Mouse (Mus musculus) cerebellum, adult 18-20 months (tissue): Measurements from ENCODE around the gene Etv3.
"Not testable (repeated sequence)": the region's sequence is repeated elsewhere in the genome, so short reads cannot be mapped to it uniquely, and the experiment has no call there.

ENCODE experiments used
- DNase-seq, 2 experiments: peaks; one replicate each; pipeline ENCODE4 v3.0.0; 2021

Etv3 gene

DNA sequence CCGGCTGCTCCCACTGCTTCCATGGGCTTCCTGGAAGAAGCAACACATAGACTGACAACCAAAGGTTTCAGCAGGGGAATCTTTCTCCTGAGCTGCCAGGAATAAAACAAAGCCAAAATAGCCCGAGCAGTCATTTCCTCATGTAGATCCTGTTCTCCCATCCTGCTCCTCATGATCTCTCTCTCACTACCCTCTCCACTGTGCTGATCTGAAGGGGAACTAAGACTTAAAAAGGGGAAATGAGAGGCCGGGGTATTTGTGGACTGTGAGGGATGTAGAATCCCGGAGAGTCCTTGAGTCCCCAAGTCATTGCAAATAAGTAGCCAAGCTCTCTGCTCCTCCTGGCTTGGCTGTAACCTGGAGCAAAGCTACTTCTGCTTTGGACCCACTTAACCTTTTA, 4.1 kb upstream of the Etv3 start:
- no peak for DNase-seq

DNA sequence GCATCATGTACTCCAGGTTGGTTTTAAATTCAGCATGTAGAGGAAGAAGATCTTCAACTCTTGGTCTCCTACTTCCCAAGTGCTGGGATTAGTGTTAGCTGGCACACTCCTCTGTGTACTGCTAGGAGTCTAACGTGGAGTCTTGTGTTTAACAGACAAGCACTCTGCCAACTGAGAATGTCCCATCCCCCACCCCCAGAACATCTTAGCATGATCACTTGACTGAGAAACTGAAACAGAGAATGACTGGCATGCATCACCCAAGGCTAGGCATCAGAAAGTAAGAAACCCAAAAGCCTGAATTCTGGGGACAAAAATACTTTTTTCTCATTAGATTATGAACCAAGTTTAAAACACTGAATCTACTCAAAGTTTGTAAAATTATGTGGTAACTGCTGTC, 3.4 kb upstream of the Etv3 start:
- no peak for DNase-seq

DNA sequence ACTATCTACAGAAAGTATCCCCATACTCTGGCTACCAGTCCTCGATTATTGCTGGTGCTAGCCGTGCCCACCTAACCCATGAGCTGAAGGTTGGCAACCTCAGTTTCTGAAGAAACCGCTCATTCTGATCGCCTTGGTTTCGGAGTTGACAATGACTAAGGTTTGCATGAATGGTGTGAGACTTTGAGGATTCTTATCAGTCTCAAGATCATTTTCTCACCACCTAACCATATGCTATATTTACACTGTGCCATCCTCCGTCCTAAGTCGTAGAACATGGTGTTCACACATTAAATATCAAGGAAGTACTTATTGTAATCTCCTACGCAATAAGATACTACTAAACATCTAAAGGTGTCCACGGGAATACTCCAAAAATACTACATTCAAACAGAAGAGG, 1.5 kb upstream of the Etv3 start:
- DNase-seq, result no peak

DNA sequence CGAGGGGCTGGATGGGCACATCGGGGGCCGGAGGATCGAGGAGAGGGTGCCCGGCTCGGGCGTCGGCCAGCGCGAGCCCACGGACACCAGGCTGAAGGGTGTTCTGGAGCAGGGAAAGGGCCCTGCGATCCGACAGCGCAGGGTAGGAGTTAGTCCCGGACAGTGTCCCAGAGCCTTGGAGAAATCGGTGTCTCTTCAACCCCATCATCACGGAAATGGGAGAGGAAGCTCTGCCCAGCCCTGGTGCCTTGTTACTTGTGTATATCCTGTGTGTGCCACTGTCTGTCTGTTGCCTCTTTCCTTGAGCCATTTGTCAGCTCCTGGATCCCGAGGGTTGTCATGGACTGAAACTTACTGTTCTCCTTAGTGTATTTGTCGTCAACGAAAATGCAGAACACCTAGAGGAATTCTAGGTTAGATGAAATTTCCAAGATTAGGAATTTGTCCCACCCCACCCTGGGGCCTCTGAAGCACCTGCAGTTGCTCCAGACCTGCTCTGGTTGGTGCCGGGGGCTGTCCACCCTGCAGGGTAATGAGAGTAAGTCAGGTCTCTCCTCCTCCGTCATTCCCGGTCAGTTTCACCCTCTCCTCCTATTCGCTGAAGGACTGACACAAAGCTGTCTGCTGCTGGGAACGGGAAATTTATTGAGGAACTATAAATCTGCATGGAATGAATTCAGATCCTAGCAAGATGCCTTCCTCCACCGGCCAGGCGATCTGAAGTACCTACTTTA, 797 bp downstream of the Etv3 start:
- DNase-seq, result no peak

DNA sequence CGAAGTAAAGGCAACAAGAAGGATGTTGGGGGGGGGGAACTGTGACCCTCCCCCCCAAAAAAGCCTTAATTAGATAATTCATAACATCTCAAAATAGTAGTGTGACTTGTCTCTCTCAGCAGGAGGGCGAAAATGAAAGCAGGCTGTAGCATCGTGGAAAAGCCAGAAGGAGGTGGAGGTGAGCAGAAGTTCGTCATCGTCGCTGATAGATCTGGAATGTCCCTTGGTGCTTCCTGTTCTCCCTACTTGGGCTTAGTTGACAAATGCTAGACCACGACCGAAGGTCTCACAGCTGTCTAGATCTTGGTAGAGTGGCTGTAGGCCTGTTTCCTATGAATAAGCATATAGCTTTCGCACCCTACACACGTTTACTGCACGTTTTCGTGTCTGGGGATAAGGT, 1.9 kb downstream of the Etv3 start:
- DNase-seq, result no peak

DNA sequence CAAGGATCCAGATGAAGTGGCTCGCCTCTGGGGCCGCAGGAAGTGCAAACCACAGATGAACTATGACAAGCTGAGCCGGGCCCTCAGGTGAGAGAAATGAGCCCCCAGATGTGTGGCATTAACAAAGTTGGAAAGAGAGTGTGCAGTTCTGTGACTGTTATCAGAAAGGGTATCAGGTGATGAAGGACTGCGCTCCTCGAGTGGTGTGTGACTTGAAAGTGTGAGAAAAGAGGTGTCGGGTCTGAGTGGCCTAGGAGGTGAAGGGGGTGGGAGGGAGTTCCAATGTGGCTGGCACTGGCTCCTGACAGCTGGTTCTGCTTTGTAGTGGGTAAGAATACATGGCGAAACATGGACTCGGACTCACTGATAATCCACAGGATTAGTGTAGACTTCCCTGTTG, 2.8 kb downstream of the Etv3 start:
- no peak for DNase-seq

DNA sequence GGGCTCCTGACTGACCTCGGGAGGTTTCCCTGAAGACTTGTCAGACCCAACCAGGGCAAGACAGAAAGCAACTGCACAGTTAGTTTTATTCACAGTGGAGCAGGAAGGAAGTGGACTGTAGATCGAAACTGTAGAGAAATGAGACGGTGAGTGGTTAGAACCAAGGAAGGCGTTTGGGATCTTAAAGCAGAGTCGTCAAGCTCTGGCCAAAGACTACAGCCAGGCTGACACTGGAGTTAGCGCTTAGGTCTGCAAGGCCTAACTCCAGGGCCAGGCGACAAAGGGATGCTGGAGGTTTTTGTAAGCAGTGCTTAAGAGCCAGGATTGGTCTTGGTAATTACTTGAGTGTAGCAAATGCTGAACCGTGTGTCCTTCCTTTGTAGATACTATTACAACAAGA, 3.6 kb downstream of the Etv3 start:
- no peak for DNase-seq

DNA sequence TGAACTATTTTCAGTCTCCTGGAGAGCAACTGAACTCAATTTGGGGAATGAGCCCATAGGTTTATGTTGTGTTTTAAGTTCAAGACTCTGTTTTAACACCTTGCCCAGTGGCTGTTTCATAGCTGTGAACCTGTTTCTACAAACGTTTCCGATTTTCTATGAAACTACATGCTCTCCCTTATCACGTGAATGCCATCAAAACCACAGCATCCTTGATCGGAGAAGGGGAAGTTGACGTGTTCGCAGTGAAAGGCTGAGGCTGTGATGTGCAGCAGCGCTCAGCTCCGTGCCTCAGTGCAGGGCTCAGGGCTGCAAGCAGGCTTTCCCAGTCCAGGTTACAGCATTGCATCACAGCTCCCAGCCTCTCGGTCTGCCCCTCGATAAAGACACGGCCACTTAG, 4.4 kb downstream of the Etv3 start:
- DNase-seq, result no peak

DNA sequence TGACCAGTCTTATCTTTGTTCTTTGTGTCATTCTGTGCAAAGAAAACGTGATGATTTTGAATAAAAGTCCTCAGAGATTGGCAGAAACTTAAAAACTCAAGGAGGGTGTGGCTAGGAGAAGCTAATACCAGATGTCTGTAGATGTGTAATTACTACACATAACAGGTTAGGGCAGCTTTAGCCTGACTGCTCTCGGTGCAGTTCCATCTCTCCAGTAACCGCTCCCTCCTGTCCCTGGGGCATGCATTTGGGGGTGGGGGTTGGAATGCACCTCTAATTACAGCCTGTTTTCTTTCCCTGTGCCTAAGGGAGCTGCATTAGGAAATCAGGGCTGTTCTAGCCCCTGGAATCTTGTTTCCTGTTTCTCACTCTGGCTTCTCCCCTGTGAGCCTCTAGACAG, 5.0 kb downstream of the Etv3 start:
- no peak for DNase-seq

DNA sequence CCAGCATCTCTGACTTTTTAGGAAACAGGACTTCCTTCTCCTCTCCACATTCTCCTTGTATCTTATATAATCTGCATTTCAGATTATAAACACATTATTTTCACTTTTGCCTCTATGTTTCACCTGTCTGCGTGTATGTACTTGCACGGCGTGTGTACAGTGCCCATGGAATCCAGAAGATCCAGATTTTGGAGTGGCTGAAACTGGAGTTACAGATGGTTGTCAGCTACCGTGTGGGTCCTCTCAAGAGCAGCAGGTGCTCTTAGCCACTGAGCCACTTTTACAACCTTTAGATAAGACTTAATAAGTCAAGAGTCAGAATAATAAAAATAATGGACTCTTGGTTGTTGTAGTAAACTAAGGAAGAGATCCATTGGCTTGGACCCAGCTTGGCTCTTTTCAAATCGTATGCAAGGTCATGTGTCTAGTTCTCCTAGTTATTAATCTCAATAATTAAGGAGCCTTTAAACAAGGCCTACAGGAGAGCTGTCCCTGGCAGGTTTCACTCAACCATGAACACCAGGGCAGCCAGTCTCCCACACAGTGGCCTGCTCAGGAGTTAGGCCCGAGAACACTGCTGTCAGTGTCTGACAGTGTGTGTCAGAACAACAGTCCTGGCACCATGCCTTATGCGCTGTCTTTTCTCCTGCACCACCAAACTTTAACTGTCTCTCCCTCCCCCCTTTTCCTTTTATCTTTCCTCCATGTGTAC, 8.6 kb downstream of the Etv3 start:
- DNase-seq, result no peak

DNA sequence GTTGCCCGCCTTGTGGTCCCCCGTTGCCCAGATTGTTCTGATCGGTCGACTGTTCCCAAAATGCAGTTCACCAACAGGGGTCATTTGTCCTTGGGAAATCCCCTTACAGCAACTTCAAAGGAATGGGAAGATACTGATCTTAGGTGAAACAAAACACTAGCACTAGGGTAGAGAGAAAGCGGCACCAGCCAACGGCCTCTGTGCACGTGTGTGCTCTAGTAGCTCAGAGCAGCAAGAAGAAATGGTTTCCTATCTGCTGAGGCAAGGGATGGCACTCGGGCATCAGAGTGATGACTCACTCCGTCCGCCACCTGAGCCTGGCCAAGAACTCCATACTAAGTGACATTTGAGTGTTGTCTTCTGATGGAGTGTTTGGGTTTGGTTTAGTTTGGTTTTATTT, 12.8 kb downstream of the Etv3 start:
- peak; percentile 27 to 39 for DNase-seq

DNA sequence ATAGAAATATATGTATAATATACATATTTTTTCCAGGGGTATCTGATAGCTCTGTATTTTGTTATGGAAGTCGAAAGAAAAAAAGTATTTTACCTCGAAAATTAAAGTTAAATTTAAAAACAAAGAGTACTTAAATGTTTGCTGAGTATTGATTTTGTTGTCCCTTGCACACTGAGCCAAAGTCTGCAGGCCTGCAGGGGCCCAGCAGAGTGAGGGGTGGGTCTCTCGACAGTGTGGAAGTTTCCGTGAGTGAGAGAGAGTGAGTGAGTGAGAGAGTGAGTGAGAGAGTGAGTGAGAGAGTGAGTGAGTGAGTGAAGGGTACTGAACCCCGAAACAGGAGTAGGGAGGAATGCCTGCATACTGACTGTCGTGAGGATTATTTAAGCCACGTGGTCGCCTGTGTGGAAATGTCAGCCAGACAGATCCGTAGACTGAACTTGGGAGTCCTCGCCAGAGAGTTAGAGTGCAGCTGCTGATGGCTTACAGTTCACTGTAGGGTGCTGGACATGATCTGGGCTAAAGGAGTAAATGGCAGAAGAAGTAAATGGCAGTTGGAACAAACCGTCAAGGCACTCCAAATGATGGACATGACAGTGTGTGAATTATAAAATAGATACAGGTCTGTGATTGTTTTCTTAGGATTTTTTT, 14.9 kb downstream of the Etv3 start:
- peak in 1 of 2 experiments; percentile 20 for DNase-seq

DNA sequence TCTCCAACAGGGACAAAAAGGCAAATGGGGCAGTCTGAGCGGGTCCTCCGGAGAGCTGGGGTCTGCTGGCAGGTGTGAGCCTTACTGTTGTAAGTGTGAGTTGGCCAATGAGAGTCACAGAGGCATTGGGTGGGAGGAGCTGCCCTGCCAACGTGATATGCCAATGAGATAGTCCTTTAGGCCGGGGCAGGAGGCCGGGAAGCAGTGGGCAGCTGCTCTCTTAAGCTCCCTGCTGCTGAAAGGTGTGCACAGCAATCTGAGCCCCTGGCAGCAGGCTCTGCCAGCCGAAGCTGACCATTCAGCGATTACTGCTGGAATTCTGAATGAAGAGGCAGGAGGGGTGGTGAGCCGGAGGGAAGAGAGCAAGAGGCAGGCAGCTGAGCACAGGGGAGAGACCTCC, 15.5 kb downstream of the Etv3 start:
- peak; percentile 27 to 30 for DNase-seq

DNA sequence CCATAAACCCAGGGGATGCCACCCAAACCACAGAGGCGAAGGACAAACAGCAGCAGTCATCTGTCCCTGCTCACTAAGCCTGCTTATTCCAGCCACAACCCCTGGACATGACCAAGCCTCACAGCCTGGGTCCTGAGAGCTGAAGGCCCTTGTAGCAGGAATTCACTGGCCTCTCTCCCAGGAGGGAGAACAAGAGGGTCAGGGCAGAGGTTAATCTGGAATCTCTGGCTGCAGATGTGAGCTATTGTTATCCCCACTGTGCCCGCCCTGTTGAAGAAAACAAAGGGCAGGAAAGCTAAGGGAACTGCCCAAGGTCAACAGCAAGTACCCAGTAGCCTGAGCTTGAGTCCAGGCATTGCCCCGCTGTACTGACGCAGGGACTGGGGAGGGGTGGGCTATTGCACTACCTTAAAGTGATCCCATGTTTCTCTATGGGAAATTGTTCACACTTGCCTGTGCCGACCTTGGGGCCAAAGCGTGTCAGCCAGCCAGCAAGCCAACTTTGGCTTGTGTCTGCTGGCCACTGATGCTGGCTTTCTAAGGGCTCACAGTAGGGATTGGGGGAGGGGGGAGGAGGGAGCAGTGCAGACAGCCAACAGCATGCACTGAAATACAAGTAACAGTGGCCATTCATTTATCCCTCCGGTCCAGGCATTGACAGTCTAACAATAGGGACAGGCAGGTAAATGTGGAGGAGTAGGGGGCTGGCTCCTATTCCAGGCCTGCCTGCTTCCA, 17.4 kb downstream of the Etv3 start:
- no peak for DNase-seq

DNA sequence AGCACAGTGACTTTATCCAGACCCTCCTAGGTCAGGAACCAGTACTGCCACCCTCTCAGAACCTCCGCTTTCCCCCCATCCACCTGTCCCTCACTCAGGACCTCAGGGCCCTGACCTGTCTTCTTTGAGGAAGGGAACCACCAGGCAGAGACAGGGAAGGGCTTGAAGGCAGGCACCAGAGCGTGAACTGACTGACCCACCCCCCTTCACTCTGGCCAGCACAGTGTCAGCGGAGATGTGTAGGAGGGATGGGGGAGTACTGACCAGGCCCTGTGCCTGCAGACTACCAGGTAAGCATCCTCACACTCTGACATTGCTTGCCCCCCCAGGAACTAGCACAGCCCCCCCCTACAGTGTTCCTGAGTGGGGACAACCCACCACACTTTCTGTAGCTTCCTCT, 20.3 kb downstream of the Etv3 start:
- DNase-seq, result no peak

DNA sequence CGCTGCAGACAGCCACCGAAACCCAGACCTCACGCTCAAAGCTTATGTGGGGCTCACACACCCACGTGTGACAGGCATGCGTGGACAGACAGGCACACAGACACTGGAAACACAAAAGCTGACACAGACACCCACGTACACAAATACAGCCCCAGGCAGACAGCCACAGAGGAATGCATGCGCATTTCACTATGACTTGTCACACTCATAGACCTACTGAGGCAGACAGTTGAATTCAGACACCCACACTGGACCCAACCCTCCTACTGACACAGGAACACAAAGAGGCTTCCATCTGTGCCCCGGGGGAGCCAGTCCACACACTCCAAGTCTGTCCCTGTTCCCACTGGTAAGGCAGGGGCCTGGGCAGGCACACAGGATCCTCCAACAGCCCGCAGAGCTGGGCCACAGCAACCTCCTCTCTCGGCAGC, 21.1 kb downstream of the Etv3 start:
- DNase-seq, result no peak

DNA sequence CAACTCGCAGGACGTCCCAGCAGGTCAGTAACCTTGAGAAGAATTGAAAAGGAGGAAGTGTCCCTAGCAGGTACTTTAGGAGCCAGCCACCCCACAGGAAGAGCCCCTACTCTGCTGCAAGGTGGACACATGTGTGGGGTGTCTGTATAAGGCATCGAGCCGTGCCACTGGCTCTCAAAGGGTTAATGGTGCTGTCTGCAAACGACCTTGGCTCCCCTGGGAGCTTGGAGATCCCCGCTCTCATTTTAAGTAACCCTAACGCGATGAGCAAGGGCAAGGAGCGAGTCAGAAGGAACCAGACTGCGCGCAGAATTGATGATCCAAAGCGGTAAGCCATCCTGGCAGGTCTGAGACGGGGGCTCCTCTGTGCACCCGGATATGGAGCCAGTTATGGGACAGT, 24.7 kb downstream of the Etv3 start:
- no peak for DNase-seq

DNA sequence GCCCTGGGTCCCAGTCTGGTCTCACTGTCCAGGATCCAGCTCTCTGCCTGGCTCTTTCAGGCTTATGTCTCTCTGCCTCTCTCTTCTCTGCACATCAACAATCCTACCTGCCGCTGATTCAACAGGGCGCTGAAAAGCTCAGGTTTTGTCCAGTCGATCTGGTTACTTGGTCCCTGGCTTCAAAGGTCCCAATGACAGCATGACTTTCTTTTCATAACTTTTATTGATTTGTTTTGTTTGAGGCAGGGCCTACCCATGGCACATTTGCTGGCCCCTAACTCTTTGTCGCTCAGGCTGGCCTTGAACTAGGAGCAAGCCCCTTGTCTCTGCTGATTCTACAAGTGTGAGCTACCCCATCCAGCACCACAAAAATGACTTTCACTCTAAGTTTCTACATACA, 27.1 kb downstream of the Etv3 start:
- no peak for DNase-seq

DNA sequence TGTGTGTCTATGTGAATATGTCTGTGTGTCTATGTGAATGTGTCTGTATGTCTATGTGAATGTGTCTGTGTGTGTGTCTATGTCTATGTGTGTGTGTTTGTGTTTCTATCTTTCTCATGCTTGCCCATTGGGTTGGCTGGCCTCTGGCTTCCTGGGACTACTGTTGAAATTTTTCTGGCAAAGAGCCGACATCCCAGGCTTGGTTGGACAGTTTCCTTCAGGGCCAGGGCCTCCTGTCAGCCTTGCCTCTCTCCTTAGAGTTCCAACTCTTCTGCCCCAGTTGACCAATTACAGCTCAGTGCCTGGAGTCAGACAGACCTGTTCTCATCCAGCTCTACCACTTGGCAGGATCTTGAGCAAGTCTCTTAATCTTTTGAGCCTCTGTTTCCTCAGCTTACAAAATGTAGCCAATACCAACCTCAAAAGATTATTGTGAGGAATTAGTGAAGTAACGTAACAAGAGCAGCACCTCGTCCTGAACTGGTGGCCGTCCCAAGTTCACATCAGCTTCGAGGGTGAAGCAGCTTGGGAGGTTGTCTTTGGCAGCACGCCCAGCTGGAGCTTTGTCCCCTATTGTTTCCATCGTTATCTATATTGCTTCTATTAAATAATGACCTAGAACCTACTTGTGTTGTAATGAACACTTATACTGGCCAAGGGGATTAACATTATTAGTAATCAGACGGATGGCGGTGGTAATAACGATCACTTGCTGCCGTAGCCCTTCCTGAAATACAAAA, 28.2 kb downstream of the Etv3 start:
- no peak for DNase-seq

DNA sequence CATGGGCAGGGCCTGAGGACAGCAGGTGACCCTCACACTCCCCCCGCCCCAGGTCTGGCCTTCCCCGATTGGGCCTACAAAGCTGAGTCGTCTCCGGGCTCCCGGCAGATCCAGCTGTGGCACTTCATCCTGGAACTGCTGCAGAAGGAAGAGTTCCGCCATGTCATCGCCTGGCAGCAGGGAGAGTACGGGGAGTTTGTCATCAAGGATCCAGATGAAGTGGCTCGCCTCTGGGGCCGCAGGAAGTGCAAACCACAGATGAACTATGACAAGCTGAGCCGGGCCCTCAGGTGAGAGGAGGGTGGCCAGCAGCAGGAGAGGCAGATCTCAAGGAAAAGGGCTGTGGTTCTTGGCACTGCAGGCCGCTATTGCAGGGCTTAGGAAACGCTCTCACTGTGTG, 29.7 kb downstream of the Etv3 start:
- DNase-seq, result not testable (repeated sequence)

DNA sequence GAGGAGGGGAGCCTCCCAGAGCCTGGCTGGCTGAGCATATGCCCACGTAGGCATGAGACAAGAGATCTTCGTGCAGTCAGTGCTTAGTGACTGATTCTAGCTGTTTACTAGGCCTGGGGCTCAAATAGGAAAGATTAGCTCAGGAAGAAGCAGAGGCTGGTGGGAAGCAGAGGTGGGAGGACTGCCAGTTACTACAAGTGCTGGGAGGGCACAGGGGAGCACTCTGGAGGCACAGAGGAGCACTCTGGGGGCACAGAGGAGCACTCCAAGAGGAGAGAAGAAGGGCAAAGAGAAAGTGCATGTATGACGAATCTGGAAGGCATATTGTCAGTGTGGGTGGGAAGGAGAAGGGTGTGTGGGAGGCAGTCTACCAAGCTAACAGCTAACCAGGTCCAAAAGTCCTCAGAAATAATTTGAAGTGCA, 30.9 kb downstream of the Etv3 start:
- no peak for DNase-seq

DNA sequence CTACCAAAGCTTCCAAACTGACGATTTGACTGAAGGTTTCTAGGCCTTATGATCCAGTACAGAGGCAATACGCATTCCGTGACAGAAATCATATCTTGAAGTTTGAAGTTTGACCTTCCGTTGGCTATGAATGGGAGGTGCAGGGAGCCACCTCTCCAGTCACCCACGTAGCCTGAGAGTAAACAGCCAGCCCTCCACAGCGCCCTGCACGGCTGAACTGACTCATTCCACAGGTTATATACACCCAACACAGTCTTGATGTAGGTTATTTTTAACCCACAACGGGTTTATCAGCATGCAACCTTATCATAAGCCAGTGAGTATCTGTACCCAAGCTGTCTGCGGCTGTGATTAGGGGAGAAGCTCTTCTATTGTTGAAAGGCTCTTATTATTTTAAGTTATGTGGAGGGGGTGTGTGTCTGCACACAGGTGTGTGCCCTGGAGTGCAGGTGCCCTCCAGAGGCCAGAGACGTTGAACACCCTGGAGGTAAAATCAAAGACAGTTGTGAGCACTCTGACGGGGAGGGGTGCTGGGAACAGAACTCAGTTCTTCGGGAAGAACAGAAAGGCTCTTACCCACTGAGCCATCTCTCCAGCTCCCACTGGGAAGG, 31.6 kb downstream of the Etv3 start:
- DNase-seq, result no peak
